Mouse (Mus musculus): ENCODE results near the gene Unc45a.

GRCm38 (mm10) chr7:80334848-80335247, 6.0 kb downstream of the Unc45a start:
- TF ChIP-seq CTCF (conservative IDR thresholded peaks at IDR 0.05; ENCODE audit: low read length) (no peak), NANOG (IDR thresholded peaks at IDR 0.05; ENCODE audit: borderline replicate concordance, low read length) (no peak), POU5F1 (IDR thresholded peaks at IDR 0.05; ENCODE audit: borderline replicate concordance, low read length) (no peak)
